Mouse (Mus musculus) thymus, postnatal 36 days (tissue): ENCODE measurements around the gene Aspa.

Experiments used
- DNase-seq, 2 experiments: peaks; one replicate each; pipeline ENCODE4 v3.0.0; 2022; ENCODE audit warnings: mixed read lengths in 2 of 2

The Aspa gene

GRCm38 (mm10) chr11:73257362-73257945, 71.9 kb downstream of the Aspa start:
- DNase-seq: no peak
